Mouse (Mus musculus): ENCODE measurements around the gene Thrb.
"Not testable (repeated sequence)": the region's sequence is repeated elsewhere in the genome, so short reads cannot be mapped to it uniquely, and the experiment has no call there.

The Thrb gene

DNA sequence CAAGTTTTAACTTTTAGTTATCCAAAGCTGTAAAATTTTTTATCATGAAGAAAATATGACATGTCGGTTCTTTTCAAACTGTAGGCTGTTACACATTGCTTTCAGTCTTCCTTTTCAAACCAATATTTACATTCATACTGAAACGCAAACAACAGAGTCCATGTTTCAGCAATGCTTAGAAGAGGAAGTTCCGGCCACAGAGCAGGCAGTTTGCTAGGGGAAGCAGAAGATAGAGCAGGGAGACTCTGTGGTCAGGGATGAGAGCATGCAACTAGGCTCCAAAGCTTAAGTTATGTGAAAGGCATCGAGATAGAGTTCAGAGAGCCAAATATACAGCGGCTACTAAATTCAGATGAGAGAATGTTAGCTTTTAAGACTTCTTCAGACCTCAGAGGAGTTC, 219.4 kb downstream of the Thrb start:
- DNase-seq (ENCODE audit: low spot score): no peak

DNA sequence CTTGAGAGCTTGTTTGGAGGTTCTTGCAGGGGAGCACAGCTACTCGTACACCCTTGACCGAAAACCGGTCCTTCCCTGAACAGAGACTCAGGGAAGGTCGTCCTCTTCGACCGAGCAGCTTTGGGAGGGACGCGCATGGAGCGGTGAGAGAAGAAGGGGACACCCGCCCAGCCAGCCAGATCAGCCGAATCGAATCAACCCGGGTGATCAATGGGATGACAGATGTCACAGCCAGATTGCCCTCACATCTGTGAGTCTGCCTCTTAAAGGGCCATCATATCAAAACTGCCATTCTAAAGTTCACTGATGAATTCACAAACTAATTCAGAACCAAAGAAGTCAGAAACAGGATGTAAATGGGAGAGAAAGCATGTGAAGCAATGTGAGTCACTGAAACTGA, 224.8 kb downstream of the Thrb start:
- no peak for DNase-seq (ENCODE audit: low spot score)

DNA sequence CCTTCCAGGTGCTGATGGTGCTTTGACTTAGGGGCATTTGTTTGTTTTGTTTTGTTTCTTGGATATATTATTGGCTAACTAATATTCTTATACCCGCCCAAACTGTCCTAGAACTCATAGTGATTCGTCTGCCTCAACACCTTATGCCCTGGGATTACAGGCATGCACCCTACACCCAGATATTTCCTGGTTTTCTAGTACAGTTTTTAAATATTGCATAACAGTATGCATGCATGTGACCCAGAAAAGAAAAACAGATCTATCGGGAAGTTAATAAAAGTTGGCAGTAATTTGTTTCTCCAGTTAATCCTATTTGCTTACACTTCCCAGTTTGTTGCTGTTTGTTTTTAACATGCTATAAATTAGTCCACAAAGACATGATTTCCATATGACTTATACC, 225.3 kb downstream of the Thrb start:
- DNase-seq (ENCODE audit: low spot score): no peak

DNA sequence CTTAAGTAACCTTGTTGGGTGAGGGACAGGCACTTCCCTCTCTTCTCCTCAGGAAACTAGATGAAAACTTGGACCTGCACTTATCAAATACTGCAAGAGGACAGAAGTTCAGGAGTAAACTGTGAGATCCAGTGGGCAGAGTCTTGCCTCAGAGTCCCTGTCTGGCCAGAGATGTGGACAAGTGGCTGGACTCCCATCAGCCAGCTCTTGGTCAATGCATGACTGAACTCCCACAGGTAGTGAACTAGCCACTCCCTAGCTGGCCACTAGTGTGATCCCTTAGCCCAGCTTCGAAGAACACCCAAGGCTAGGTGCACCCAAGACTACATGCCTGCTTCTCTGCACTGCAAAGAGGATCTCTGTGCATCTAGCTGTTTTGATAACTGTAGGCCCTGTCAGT, 234.7 kb downstream of the Thrb start:
- no peak for DNase-seq (ENCODE audit: low spot score)

DNA sequence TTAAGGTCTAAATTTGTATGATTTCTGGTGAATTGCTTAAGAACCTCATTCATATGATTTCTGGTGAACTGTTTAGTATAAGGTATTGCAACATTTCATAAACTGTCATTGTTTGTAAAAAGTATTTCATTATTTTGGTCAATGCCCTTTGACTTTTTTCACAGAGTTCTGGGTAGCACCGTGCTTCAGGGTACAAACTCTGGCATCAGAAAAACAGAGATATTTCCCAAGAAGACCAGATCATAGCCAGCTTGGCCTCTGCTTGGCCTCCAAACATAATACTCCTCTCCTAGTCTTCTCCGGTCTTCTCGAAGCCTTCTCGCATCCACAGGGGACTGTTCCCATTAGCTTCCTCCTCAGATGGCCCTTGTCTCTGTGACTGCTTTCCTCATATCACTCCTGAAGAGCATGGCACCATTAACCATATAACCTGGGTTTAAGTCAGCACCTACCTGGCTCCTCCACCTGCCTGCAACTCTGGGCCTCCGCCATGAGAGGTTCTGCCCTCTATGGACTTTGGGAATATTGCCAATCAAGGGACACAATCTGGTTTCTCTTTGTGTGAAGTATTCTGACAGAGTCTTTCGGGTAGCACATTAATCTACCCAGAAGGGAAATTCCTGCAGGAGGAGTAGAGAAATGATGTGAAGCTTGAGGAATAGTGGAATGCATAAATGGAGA, 239.8 kb downstream of the Thrb start:
- DNase-seq (ENCODE audit: low spot score): no peak

DNA sequence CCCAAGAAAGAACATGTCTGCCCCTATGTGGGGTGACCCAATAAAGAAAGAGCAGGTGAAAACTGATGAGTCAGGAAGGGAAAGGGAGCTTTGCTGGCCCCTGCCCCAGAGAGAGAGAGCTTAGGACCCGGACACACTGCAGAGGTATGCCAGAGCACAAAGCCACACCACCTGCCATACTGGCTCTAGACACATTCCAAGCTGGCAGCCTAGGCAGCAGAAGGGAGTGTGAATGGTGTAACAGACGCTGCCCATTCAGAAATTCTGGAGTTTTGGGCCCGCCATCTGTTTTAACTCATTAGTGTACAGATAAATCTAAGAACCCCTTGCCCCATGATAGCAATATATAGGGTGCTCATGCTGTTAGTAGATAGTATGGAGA, 240.3 kb downstream of the Thrb start:
- DNase-seq (ENCODE audit: low spot score): no peak

DNA sequence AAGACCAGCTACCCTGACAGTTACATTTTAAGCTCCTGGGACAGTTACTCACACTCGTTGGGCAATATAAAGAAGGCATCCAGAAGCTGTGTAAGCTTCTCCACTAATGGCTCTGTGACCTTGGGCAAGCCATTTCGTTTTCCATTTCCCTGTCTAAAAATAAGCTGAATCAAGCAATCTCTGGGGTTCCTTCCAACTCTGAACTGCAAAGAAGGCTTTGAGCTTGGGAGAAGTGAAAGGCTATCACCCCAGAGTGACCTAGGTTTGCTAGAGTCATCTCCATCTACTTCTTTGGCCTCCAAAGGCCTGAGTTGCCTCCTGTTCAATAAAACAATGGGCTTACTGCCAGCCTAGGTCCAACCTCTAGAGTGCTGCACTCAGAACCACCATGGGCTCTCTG, 242.4 kb downstream of the Thrb start:
- DNase-seq (ENCODE audit: low spot score): no peak

DNA sequence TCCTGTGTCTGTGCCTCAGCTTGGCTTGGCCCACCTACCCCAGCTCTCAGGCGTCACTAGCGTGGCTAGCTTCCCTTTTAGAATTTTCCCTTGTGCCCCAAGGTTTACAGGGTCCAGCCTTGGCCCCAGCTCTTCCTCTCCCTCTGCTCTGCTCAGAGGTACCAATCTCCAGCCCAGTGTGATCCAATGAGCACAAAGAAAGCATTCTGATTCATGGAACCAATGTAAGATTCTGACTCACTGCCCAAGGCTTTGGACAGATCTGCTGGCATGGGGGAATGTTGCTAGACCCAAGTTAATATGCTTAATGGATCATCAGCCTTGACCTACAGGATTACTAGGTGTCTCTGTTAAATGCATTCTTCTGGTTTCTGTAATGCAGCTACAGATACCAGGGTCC, 243.1 kb downstream of the Thrb start:
- no peak for DNase-seq (ENCODE audit: low spot score)

DNA sequence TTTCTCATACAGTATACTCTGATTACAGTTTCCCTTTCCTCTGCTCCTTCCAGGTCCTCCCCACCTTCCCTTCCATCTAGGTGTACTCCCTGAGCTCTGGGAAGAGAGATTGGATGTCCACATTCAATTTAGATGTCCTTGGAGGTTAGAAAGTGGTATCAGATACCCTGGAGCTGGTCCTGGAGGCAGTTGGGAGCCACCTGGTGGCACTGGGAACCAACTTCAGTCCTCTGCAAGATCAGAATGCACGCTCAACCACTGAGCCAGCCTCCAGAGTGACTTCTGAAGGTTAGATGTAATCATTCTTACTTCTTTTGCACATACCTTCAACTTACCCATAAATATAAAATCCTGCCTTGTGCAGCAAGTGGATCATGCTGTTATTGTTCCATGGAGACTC, 244.5 kb downstream of the Thrb start:
- no peak for DNase-seq (ENCODE audit: low spot score)

DNA sequence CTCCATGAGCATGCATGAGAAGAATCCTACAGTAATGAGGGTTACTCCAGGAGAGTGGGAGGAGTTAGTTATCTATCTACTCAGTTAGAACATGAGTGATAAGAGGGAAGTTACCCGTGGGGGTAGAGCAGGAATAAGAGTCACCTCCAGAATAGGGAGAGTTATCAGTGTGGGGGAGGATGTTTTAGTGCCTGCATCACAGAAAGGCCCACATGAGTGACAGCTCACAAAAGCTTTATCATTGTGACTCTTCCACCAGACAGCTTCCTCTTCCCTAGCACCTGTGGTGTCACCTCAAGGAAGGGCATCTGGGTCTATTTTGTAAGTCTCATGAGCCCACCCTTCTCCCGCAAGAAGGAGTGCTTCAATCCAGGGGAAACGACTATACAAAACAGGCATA, 245.6 kb downstream of the Thrb start:
- DNase-seq (ENCODE audit: low spot score): no peak

DNA sequence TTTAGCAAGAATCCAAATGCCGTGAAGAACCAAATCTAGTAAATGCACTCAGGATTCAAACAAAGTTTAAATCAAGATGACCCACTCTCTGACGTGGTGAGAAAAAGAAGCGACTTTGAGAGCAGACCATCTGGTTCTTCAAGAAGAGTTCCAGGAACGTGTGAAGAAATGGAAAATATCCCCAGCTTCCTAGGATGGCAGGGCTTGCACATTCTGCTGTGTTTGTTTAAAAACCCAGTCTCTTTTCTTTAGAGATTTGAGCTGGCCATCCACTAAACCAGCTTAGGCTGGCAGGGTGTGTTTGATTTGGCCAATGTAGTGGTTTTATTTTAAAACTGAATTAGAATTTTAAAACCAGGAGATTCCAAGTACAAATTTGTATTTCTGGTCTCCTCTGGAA, 246.9 kb downstream of the Thrb start:
- DNase-seq (ENCODE audit: low spot score): no peak

DNA sequence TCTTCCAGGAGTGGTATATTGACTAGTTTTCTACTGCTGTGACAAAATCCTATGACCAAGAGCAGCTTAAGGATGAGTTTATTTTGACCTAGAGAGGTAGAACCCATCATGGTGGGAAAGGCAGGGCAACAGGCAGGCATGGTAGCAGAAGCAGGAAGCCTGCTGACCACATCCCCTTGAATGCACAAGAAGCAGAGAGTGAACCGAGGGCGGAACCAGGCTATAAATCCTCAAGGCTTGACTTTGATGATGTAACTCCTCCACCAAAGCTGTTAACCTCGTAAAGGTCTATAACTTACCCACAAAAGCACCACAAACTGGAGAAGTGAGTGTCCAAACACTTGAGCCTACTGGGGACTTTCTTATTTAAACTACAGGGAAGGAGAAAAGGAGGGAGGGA, 251.1 kb downstream of the Thrb start:
- no peak for DNase-seq (ENCODE audit: low spot score)

DNA sequence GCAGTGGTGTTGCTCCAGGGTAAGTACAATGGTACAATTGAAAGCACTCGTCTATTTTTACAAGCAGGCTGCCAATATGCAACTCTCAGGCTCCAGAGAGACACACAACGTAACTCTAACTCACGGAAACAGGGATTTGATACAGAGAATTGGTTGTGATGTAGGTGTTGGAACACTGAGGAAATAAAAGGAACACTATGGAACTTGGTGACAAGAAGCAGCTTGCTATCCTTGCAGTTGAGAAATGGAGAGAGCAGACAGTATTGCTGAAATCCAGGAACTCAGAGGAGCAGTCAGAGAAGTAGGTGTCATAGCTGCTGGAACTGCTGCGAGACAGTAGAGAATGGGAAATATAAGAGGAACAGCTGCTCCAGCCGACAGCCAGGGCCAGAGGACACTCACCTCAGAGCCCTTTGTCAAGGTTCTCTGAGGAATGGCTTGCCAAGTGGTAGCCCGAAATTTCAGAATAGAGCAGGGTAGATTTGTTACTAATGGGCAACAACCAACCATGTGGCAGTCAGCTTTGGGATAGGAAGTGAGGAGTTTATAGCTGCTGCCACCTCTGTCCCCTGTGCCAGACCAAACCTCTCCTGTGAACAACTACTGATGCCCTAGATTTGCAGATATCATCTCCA, 252.6 kb downstream of the Thrb start:
- no peak for DNase-seq (ENCODE audit: low spot score)

DNA sequence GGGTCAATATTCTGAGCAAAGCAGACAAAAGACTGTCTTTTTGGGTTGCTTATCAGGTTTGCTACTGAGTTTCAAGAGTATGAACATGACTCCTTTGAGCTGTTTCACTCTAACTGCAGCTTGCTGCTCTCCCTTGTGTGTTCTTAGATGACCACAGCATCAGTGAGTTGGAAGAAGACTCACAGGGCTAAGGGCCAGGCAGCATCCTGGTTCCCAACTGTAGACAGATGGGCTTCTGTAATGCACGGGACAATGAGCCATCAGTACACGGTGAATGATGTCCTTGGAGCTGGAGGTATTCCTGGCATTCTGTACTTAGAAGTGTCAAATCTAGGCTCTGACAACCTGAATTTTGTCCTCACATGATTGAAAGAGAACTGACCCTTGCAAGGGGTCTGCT, 255.5 kb downstream of the Thrb start:
- DNase-seq (ENCODE audit: low spot score): no peak

DNA sequence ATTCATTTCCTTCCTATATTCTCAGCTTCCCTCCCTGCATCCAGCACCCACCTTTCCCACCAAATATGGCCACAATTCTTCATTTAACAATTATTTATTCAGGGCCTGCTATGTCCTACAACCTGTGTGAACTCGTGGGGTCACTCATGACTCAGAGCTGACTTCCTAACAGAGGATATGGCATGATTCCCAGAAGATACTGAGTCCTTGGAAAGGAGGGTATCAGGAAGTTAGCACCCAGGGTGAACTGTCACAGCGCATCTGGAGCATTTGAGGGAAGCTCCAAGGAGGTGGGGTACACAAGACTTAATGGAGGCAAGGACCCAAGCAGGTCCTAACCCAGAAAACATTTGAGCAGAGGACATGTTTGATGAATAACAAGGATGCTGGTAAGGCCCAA, 256.6 kb downstream of the Thrb start:
- no peak for DNase-seq (ENCODE audit: low spot score)

DNA sequence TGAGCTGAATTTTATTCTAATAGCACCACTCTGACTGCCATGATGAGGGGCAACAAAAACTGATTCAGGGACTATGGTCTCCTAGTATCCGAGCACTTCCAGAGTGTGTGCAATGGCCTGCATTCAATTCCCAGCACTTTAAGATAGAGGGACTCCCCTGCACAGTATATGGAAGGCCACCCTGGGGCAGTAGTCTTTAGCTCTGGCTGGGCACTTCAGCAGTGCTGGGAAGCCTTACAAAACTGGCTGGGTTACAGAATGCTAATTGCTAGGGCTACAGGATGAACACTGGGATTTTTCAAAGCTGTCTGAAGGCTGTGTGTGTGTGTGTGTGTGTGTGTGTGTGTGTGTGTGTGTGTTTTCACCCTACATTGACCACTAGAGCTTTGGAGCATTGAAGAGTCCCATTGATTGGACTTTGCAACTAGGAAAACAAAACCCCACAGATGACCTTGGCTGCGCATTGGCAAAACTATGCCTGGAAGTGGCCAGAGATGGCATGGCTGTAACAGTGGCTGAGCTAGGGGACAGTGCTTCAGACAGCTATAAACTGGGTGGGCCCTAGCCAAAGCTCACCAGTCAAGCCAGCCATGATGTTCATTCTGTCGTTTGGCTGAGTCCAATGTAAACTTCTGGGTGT, 257.2 kb downstream of the Thrb start:
- no peak for DNase-seq (ENCODE audit: low spot score)

DNA sequence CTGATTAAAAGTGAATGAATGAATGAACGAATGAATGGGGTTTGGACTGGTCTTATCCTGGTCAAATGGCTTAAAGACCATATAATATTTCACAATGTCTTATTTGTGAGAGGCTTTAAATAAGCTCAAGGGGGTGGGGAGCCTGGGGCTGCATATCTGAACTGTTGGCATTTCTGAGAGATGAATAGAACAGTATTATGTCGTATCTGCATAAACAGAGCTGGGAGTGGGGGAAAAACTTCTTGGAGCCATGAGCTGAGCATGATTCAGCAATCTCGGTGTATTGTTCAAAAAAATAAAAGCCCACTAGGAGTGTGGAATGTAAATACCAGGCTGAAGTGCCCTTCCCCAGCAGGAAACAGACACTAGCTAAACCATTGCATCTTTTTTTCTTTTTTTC, 257.8 kb downstream of the Thrb start:
- no peak for DNase-seq (ENCODE audit: low spot score)

DNA sequence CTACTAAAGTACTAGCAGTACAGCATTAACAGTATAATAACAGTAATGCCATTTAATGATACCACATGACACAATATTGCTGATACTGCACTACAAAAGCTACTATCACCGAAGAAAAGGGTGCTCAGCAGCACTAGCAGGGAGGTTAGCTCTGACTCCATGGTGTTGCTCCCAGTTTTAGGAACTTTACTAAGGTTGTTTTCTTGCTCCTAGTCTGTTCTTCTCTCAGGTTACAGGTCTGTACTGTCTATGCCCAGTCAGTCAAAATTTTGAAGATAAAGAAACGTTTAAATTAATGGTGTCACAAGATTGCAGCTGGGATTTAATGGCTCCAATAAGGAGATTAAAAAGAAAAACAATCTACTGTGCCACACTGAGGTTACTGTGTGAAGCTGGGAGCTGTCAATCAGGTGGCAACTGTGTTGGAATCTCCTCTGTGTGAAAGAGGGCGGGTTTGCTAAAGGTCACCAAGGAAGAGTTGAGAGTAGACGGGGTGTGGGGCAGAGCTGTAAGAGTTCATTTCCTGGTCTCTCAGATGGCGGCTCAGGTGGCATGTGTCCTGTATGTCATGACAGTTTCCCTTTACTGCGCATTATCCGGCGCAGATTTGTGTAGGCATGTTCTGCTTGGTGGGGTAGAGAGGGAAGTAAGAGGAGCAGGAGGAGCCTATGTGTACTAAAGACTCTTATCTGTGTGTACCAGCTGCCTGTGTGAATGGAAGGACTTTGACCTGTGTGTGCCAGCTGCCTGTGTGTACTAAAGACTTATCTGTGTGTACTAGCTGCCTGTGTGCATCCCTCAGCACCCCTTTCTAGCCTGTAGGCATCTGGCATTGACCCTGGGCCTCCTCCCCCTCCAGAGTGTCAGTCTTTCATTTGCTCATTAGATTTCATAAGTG, 263.0 kb downstream of the Thrb start:
- DNase-seq (ENCODE audit: low spot score): no peak

DNA sequence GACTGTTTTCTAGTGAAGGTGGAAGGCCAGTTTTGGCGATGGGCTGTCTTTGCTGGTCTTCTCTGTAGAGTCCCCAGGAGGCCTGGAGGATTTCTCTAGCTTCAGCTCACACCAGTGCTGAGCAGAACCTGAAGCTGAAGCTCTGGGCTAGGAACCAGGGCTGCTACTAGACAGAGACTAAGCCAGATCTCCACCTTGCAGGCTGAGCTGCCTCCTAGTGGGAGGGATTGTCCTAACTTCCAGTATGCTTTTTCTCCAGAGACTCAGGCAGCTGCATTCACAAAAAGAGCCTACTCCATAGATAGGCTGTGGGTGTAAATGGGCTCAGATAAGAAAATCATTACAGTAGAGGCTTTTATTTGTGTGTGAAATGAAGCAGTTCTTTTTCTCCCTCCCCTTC, 267.4 kb downstream of the Thrb start:
- no peak for DNase-seq (ENCODE audit: low spot score)

DNA sequence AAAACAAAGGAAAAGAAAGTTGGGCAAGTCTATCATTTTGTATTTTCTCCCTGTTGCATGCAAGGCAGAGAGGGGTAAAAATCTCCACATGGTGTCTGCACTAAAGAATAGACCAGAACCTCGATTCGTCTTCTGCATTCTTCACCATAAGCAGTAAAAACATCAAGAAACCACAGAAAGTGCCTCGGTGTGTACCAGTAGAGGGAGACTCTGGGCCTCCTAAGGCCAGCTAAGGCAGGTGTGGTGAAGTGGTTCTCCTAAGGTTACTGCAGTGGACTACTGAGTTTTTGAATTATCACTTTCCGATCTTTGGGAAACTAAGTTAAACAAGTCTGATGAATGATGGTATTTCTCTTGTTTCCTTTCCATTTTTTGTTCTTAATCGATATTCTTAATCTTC, 269.5 kb downstream of the Thrb start:
- DNase-seq (ENCODE audit: low spot score): no peak

DNA sequence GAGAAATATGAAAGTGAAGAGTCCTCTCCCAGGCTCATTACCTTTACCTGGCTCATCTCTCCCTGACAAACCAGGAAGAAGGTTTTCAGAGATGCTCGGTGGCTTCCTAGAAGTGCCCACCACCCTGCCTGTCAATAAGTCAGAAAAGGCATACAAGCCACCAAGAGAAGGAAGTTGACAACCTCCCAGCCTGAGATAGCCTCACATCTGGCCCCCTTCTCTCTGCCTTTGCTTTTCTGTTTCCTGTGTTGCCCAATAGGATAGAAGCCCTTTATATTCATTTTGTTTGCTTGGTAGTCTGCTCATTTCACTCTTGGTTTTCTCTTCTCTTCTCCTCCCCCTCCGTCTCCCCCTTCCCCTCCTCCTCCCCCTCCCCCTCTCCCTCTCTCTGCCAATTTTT, 273.4 kb downstream of the Thrb start:
- no peak for DNase-seq (ENCODE audit: low spot score)

DNA sequence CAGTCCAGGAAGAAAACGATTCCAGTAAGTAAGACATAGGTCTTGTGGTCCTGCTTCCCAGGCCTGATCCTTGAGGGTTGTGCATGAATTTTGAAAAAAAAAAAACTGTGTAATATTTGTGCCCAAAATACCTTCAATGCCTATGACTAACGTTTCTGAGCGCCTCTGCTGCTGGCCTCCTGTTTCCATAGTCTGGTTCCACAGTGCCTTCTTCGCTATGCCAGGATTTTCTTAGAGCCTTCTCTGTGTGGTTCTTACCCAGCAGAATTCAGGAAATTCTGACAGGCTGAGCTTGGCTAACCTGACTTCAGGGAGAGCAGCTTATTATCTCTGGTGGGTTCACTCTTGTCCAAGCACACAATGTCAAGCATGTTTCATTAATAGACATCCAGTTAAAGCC, 274.7 kb downstream of the Thrb start:
- not testable (repeated sequence) for DNase-seq (ENCODE audit: low spot score)

DNA sequence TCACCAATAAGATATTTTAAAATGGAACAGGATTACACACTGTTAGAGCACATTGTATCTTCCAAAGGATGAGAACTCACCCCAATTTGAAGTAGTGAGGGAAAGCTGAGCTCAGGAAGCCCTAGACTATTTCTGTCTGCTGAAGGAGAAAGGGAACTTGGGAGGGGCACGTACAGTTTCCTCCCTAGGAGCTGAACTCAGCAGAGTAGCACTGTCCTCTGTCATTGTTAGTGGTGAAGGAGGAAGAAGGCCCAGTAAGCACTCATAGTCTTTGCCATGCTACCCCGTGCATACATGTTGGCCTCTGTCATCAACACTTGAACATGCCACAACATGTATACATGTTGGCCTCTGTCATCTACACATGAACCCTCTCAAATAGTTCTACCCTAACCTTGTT, 294.0 kb downstream of the Thrb start:
- DNase-seq (ENCODE audit: low spot score): no peak
